Mouse (Mus musculus): ENCODE measurements around the gene Vps53. TPM values are rescaled to one million over a fixed set of nuclear protein-coding genes. Genes with fewer than 3 reads are reported as not detected.

The Vps53 gene
- polyA plus RNA-seq (2015; fragmentation: Nextera tagmentation; extraction: Ambion mirVana) = 28.5 and 29.7 TPM in 2 replicates

- Histone ChIP-seq H3K4me1 (ENCODE audit: insufficient read depth, low read depth, low read length) (no peaks in the 10 kb centered on the region; the same call in 1 of the 2 replicates), H3K4me3 (ENCODE audit: low read depth, low read length) (peak within 1 kb of the TSS; percentile 64), H3K9me3 (ENCODE audit: low read length) (no peaks in the 10 kb centered on the region), H3K4me2 (replicated peaks; ENCODE audit: low read depth, low read length) (peak within 1 kb of the TSS; percentile 74), H3K36me3 (ENCODE audit: insufficient read depth, low read length) (no peaks in the 10 kb centered on the region), H3K27ac (ENCODE audit: low read length) (peak within 1 kb of the TSS; percentile 62), H3K9ac (replicated peaks; ENCODE audit: low read depth) (peak within 1 kb of the TSS; percentile 58), H3K27me3 (replicated peaks; ENCODE audit: insufficient read depth, low read length) (no peaks in the 10 kb centered on the region)
- DNase-seq (ENCODE audit: low spot score) (peak; percentile 93), ATAC-seq (peak; percentile 91)
- TF ChIP-seq EP300 (IDR thresholded peaks at IDR 0.05) (no peak), CTCF (IDR thresholded peaks at IDR 0.05) (no peak)
- WGBS = under 1% methylated on average over 37 of the region's 37 CpGs
These were observed at the start of gene Vps53, which contains the start of gene Fam57a for GRCm38 (mm10) chr11:76179495-76180145. Gene Vps53 (minus strand): TSS chr11:76179647. Gene Fam57a (plus strand): TSS chr11:76179671.

- Histone ChIP-seq H3K4me2 (replicated peaks; ENCODE audit: low read depth, low read length) (no peak overlapping the region), H3K9me3 (ENCODE audit: low read length) (no peaks in the 10 kb centered on the region), H3K4me3 (ENCODE audit: low read depth, low read length) (no peak overlapping the region), H3K27me3 (replicated peaks; ENCODE audit: insufficient read depth, low read length) (no peaks in the 10 kb centered on the region), H3K4me1 (ENCODE audit: insufficient read depth, low read depth, low read length) (no peaks in the 10 kb centered on the region), H3K9ac (replicated peaks; ENCODE audit: low read depth) (no peak overlapping the region), H3K27ac (ENCODE audit: low read length) (no peak overlapping the region), H3K36me3 (ENCODE audit: insufficient read depth, low read length) (peaks cover 10% of the 10 kb centered on the region; the same call in 1 of the 2 replicates)
- ATAC-seq = no peak
- DNase-seq (ENCODE audit: low spot score) = no peak
- no peak for TF ChIP-seq EP300 (IDR thresholded peaks at IDR 0.05)
- TF ChIP-seq CTCF (IDR thresholded peaks at IDR 0.05) = no peak
These were observed 45.6 kb upstream of the Vps53 start for GRCm38 (mm10) chr11:76225051-76225450.

- H3K4me3 ChIP-seq (ENCODE audit: low read depth, low read length) = no peak overlapping the region
- DNase-seq (ENCODE audit: low spot score) (no peak), ATAC-seq (no peak)
- H3K27ac ChIP-seq (ENCODE audit: low read length) = no peak overlapping the region
- peaks cover 10% of the 10 kb centered on the region; the same call in 1 of the 2 replicates for H3K36me3 ChIP-seq (ENCODE audit: insufficient read depth, low read length)
- no peaks in the 10 kb centered on the region for H3K9me3 ChIP-seq (ENCODE audit: low read length)
- no peaks in the 10 kb centered on the region for H3K4me1 ChIP-seq (ENCODE audit: insufficient read depth, low read depth, low read length)
- TF ChIP-seq EP300 (IDR thresholded peaks at IDR 0.05) (no peak), CTCF (IDR thresholded peaks at IDR 0.05) (no peak)
- 82% methylated on average over 5 of the region's 5 CpGs for WGBS
- no peak overlapping the region for H3K4me2 ChIP-seq (replicated peaks; ENCODE audit: low read depth, low read length)
- H3K9ac ChIP-seq (replicated peaks; ENCODE audit: low read depth) = no peak overlapping the region
- H3K27me3 ChIP-seq (replicated peaks; ENCODE audit: insufficient read depth, low read length) = no peaks in the 10 kb centered on the region
These were observed 45.2 kb upstream of the Vps53 start for GRCm38 (mm10) chr11:76224631-76225030.

- no peaks in the 10 kb centered on the region for H3K27me3 ChIP-seq (replicated peaks; ENCODE audit: insufficient read depth, low read length)
- H3K4me2 ChIP-seq (replicated peaks; ENCODE audit: low read depth, low read length) = peak within 1 kb of the TSS; percentile 91
- peak within 1 kb of the TSS; percentile 77 for H3K9ac ChIP-seq (replicated peaks; ENCODE audit: low read depth)
- H3K9me3 ChIP-seq (ENCODE audit: low read length) = no peaks in the 10 kb centered on the region
- peak within 1 kb of the TSS; percentile 79 for H3K4me3 ChIP-seq (ENCODE audit: low read depth, low read length)
- peaks cover 12% of the 10 kb centered on the region; the same call in 1 of the 2 replicates for H3K36me3 ChIP-seq (ENCODE audit: insufficient read depth, low read length)
- DNase-seq (ENCODE audit: low spot score) (peak; percentile 99), ATAC-seq (peak; percentile 98)
- WGBS = 0% methylated on average over 35 of the region's 35 CpGs
- H3K27ac ChIP-seq (ENCODE audit: low read length) = peak within 1 kb of the TSS; percentile 96
- no peak for TF ChIP-seq EP300 (IDR thresholded peaks at IDR 0.05)
- peak; percentile 99 for TF ChIP-seq CTCF (IDR thresholded peaks at IDR 0.05)
- no peaks in the 10 kb centered on the region for H3K4me1 ChIP-seq (ENCODE audit: insufficient read depth, low read depth, low read length)
These were observed 37.9 kb upstream of the Vps53 start, which contains the start of the genes Dbil5 and Gemin4 for GRCm38 (mm10) chr11:76217390-76217800. Gene Dbil5 (plus strand): TSS chr11:76217608. Gene Gemin4 (minus strand): TSS chr11:76217664.

- Histone ChIP-seq H3K4me2 (replicated peaks; ENCODE audit: low read depth, low read length) (peak overlapping the region; percentile 91), H3K9me3 (ENCODE audit: low read length) (no peaks in the 10 kb centered on the region), H3K27me3 (replicated peaks; ENCODE audit: insufficient read depth, low read length) (no peaks in the 10 kb centered on the region), H3K27ac (ENCODE audit: low read length) (peak overlapping the region; percentile 96), H3K9ac (replicated peaks; ENCODE audit: low read depth) (peak overlapping the region; percentile 77), H3K36me3 (ENCODE audit: insufficient read depth, low read length) (peaks cover 9% of the 10 kb centered on the region; the same call in 1 of the 2 replicates), H3K4me1 (ENCODE audit: insufficient read depth, low read depth, low read length) (no peaks in the 10 kb centered on the region), H3K4me3 (ENCODE audit: low read depth, low read length) (peak overlapping the region; percentile 79)
- TF ChIP-seq EP300 (IDR thresholded peaks at IDR 0.05) = peak; percentile 66
- TF ChIP-seq CTCF (IDR thresholded peaks at IDR 0.05) = no peak
- WGBS = 2% methylated on average over 33 of the region's 33 CpGs
- DNase-seq (ENCODE audit: low spot score) (peak; percentile 94), ATAC-seq (peak; percentile 81)
These were observed 37.4 kb upstream of the Vps53 start for GRCm38 (mm10) chr11:76216681-76217389.

- TF ChIP-seq CTCF (IDR thresholded peaks at IDR 0.05) (no peak), EP300 (IDR thresholded peaks at IDR 0.05) (no peak)
- no peak overlapping the region for H3K4me3 ChIP-seq (ENCODE audit: low read depth, low read length)
- no peaks in the 10 kb centered on the region for H3K9me3 ChIP-seq (ENCODE audit: low read length)
- H3K27me3 ChIP-seq (replicated peaks; ENCODE audit: insufficient read depth, low read length) = no peaks in the 10 kb centered on the region
- H3K4me2 ChIP-seq (replicated peaks; ENCODE audit: low read depth, low read length) = no peak overlapping the region
- H3K36me3 ChIP-seq (ENCODE audit: insufficient read depth, low read length) = peaks cover 6% of the 10 kb centered on the region; the same call in 1 of the 2 replicates
- 92% methylated on average over 5 of the region's 5 CpGs for WGBS
- no peak overlapping the region for H3K9ac ChIP-seq (replicated peaks; ENCODE audit: low read depth)
- peak overlapping the region; percentile 96 for H3K27ac ChIP-seq (ENCODE audit: low read length)
- no peak for DNase-seq (ENCODE audit: low spot score)
- no peak for ATAC-seq
- H3K4me1 ChIP-seq (ENCODE audit: insufficient read depth, low read depth, low read length) = no peaks in the 10 kb centered on the region
These were observed 36.6 kb upstream of the Vps53 start for GRCm38 (mm10) chr11:76216049-76216540.
